Mouse (Mus musculus) forebrain, embryonic 13.5 days (tissue): ENCODE data around the gene Slc17a3. TPM values are rescaled to one million over a fixed set of nuclear protein-coding genes. Genes with fewer than 3 reads are reported as not detected.

ENCODE experiments used
- ATAC-seq: fragments of 200-750 bp; cut with Nextera tagmentation; 2 replicates; pipeline ENCODE4 v1.8.0; 2017
- H3K27ac ChIP-seq: fragments of 300-500 bp; sonication (generic); 2 replicates; pipeline ENCODE4 v1.5.1; 2015; ENCODE audit warnings: inconsistent platforms, mild to moderate bottlenecking, moderate library complexity
- H3K27me3 ChIP-seq: fragments of 300-500 bp; sonication (generic); 2 replicates; pipeline ENCODE4 v1.6.1; 2015; ENCODE audit warnings: mild to moderate bottlenecking, inconsistent platforms
- H3K36me3 ChIP-seq: fragments of 300-500 bp; sonication (generic); 2 replicates; pipeline ENCODE4 v1.6.1; 2015; ENCODE audit warnings: mild to moderate bottlenecking, inconsistent platforms; ENCODE audit not compliant: poor library complexity, severe bottlenecking
- H3K4me1 ChIP-seq: fragments of 300-500 bp; sonication (generic); 2 replicates; pipeline ENCODE4 v1.6.1; 2015; ENCODE audit warnings: inconsistent platforms
- H3K4me2 ChIP-seq: fragments of 300-500 bp; sonication (generic); 2 replicates; pipeline ENCODE4 v1.6.1; 2015; ENCODE audit warnings: inconsistent platforms, mild to moderate bottlenecking, moderate library complexity
- H3K4me3 ChIP-seq: fragments of 300-500 bp; sonication (generic); 2 replicates; pipeline ENCODE4 v1.5.1; 2015; ENCODE audit warnings: mild to moderate bottlenecking, inconsistent platforms
- H3K9ac ChIP-seq: fragments of 300-500 bp; sonication (generic); 2 replicates; pipeline ENCODE4 v1.6.1; 2015; ENCODE audit warnings: mild to moderate bottlenecking, inconsistent platforms
- H3K9me3 ChIP-seq: fragments of 300-500 bp; sonication (generic); replicated peaks from 2 replicates; pipeline ENCODE4 v1.6.1; 2016; ENCODE audit warnings: inconsistent platforms
- WGBS: fragments of 180-500 bp; shearing (Covaris S2); methylation state at CpG from one replicate; pipeline ENCODE4 v1.1.7; 2015; 5-methylcytosine and 5-hydroxymethylcytosine counted together
- polyA plus RNA-seq: library from polyadenylated mRNA; unstranded; fragments of >200 nt; fragmentation: Nextera tagmentation; extraction: Ambion mirVana; gene quantifications from 2 replicates; pipeline ENCODE4 v1.2.1, GENCODE M21; 2015

The Slc17a3 gene
- polyA plus RNA-seq, 1 experiment from 2014 or later = not detected

GRCm38 (mm10) chr13:23845851-23846250 lies 6.6 kb downstream of the Slc17a3 start:
- Histone ChIP-seq H3K4me1 (no peaks in the 10 kb centered on the region), H3K9me3 (no peaks in the 10 kb centered on the region), H3K27me3 (no peaks in the 10 kb centered on the region), H3K9ac (no peak overlapping the region), H3K4me3 (no peak overlapping the region), H3K27ac (no peak overlapping the region), H3K36me3 (no peaks in the 10 kb centered on the region), H3K4me2 (no peak overlapping the region)
- no peak for ATAC-seq
- 32% methylated on average over 4 of the region's 4 CpGs for WGBS

- H3K27me3 ChIP-seq = no peaks in the 10 kb centered on the region
- no peak overlapping the region for H3K4me3 ChIP-seq
- H3K4me2 ChIP-seq = no peak overlapping the region
- no peaks in the 10 kb centered on the region for H3K9me3 ChIP-seq
- no peak overlapping the region for H3K9ac ChIP-seq
- no peak for ATAC-seq
- no peaks in the 10 kb centered on the region for H3K36me3 ChIP-seq
- H3K4me1 ChIP-seq = no peaks in the 10 kb centered on the region
- WGBS = 82% methylated on average over 2 of the region's 2 CpGs
- no peak overlapping the region for H3K27ac ChIP-seq
Measured at GRCm38 (mm10) chr13:23849299-23849698, 10.1 kb downstream of the Slc17a3 start.

GRCm38 (mm10) chr13:23856401-23856800 lies 17.2 kb downstream of the Slc17a3 start:
- 71% methylated on average over 3 of the region's 3 CpGs for WGBS
- Histone ChIP-seq H3K36me3 (no peaks in the 10 kb centered on the region), H3K4me2 (no peak overlapping the region), H3K27ac (no peak overlapping the region), H3K27me3 (no peaks in the 10 kb centered on the region), H3K9me3 (no peaks in the 10 kb centered on the region), H3K4me3 (no peak overlapping the region), H3K4me1 (no peaks in the 10 kb centered on the region), H3K9ac (no peak overlapping the region)
- ATAC-seq = no peak

- no peaks in the 10 kb centered on the region for H3K4me1 ChIP-seq
- H3K36me3 ChIP-seq = no peaks in the 10 kb centered on the region
- H3K9me3 ChIP-seq = no peaks in the 10 kb centered on the region
- no peak overlapping the region for H3K4me2 ChIP-seq
- no peak overlapping the region for H3K4me3 ChIP-seq
- ATAC-seq = no peak
- no peak overlapping the region for H3K9ac ChIP-seq
- no peak overlapping the region for H3K27ac ChIP-seq
- H3K27me3 ChIP-seq = no peaks in the 10 kb centered on the region
Measured at GRCm38 (mm10) chr13:23861815-23862214, 22.6 kb downstream of the Slc17a3 start.

- H3K4me3 ChIP-seq = no peak overlapping the region
- WGBS = 85% methylated on average over 9 of the region's 9 CpGs
- no peaks in the 10 kb centered on the region for H3K9me3 ChIP-seq
- no peak for ATAC-seq
- no peak overlapping the region for H3K27ac ChIP-seq
- H3K36me3 ChIP-seq = no peaks in the 10 kb centered on the region
- H3K27me3 ChIP-seq = no peaks in the 10 kb centered on the region
- H3K4me1 ChIP-seq = no peaks in the 10 kb centered on the region
- no peak overlapping the region for H3K9ac ChIP-seq
- H3K4me2 ChIP-seq = no peak overlapping the region
Measured at GRCm38 (mm10) chr13:23864711-23865110, 25.5 kb downstream of the Slc17a3 start.

GRCm38 (mm10) chr13:23866086-23866710 lies 27.0 kb downstream of the Slc17a3 start:
- H3K4me2 ChIP-seq = no peak overlapping the region
- H3K9ac ChIP-seq = no peak overlapping the region
- WGBS = 84% methylated on average over 9 of the region's 9 CpGs
- no peak overlapping the region for H3K27ac ChIP-seq
- H3K9me3 ChIP-seq = no peaks in the 10 kb centered on the region
- H3K4me1 ChIP-seq = no peaks in the 10 kb centered on the region
- H3K4me3 ChIP-seq = no peak overlapping the region
- H3K27me3 ChIP-seq = no peaks in the 10 kb centered on the region
- ATAC-seq = no peak
- no peaks in the 10 kb centered on the region for H3K36me3 ChIP-seq

GRCm38 (mm10) chr13:23867000-23867399 lies 27.8 kb downstream of the Slc17a3 start:
- no peak overlapping the region for H3K27ac ChIP-seq
- no peak for ATAC-seq
- H3K4me2 ChIP-seq = no peak overlapping the region

GRCm38 (mm10) chr13:23867405-23867804 lies 28.2 kb downstream of the Slc17a3 start, which contains the start of gene Slc17a1:
TSS of gene Slc17a1 (plus strand) at chr13:23867750.
- Histone ChIP-seq H3K36me3 (no peaks in the 10 kb centered on the region), H3K9ac (no peak within 1 kb of the TSS), H3K27me3 (no peaks in the 10 kb centered on the region), H3K4me1 (no peaks in the 10 kb centered on the region), H3K27ac (no peak within 1 kb of the TSS), H3K4me2 (no peak within 1 kb of the TSS), H3K4me3 (no peak within 1 kb of the TSS), H3K9me3 (no peaks in the 10 kb centered on the region)
- WGBS = 87% methylated on average over 7 of the region's 7 CpGs
- ATAC-seq = no peak

More at GRCm38 (mm10) chr13:23867000-23867399, 27.8 kb downstream of the Slc17a3 start:
- Histone ChIP-seq H3K9me3 (no peaks in the 10 kb centered on the region), H3K4me3 (no peak overlapping the region), H3K9ac (no peak overlapping the region), H3K27me3 (no peaks in the 10 kb centered on the region), H3K4me1 (no peaks in the 10 kb centered on the region), H3K36me3 (no peaks in the 10 kb centered on the region)
- WGBS = 84% methylated on average over 6 of the region's 6 CpGs

- no peaks in the 10 kb centered on the region for H3K27me3 ChIP-seq
- H3K9me3 ChIP-seq = no peaks in the 10 kb centered on the region
- no peak for ATAC-seq
- H3K9ac ChIP-seq = no peak overlapping the region
- no peaks in the 10 kb centered on the region for H3K4me1 ChIP-seq
- H3K4me3 ChIP-seq = no peak overlapping the region
- H3K4me2 ChIP-seq = no peak overlapping the region
- H3K36me3 ChIP-seq = no peaks in the 10 kb centered on the region
- no peak overlapping the region for H3K27ac ChIP-seq
- 88% methylated on average over 8 of the region's 8 CpGs for WGBS
Measured at GRCm38 (mm10) chr13:23868790-23869533, 29.7 kb downstream of the Slc17a3 start.

- no peak overlapping the region for H3K4me3 ChIP-seq
- no peaks in the 10 kb centered on the region for H3K27me3 ChIP-seq
- no peaks in the 10 kb centered on the region for H3K36me3 ChIP-seq
- H3K9me3 ChIP-seq = no peaks in the 10 kb centered on the region
- no peak overlapping the region for H3K9ac ChIP-seq
- no peak for ATAC-seq
- no peak overlapping the region for H3K4me2 ChIP-seq
- WGBS = 79% methylated on average over 3 of the region's 3 CpGs
- no peak overlapping the region for H3K27ac ChIP-seq
- no peaks in the 10 kb centered on the region for H3K4me1 ChIP-seq
Measured at GRCm38 (mm10) chr13:23869996-23870395, 30.8 kb downstream of the Slc17a3 start.

- WGBS = 82% methylated on average over 5 of the region's 5 CpGs
- Histone ChIP-seq H3K9ac (no peak overlapping the region), H3K4me3 (no peak overlapping the region), H3K9me3 (no peaks in the 10 kb centered on the region), H3K36me3 (no peaks in the 10 kb centered on the region), H3K27ac (no peak overlapping the region), H3K27me3 (no peaks in the 10 kb centered on the region), H3K4me1 (no peaks in the 10 kb centered on the region), H3K4me2 (no peak overlapping the region)
- ATAC-seq = no peak
Measured at GRCm38 (mm10) chr13:23873141-23873540, 33.9 kb downstream of the Slc17a3 start.

GRCm38 (mm10) chr13:23879106-23879505 lies 39.9 kb downstream of the Slc17a3 start:
- 77% methylated on average over 3 of the region's 3 CpGs for WGBS
- no peaks in the 10 kb centered on the region for H3K4me1 ChIP-seq
- no peak overlapping the region for H3K27ac ChIP-seq
- no peak for ATAC-seq
- H3K9ac ChIP-seq = no peak overlapping the region
- H3K4me2 ChIP-seq = no peak overlapping the region
- no peaks in the 10 kb centered on the region for H3K9me3 ChIP-seq
- H3K27me3 ChIP-seq = no peaks in the 10 kb centered on the region
- no peaks in the 10 kb centered on the region for H3K36me3 ChIP-seq
- no peak overlapping the region for H3K4me3 ChIP-seq
